Mouse (Mus musculus) heart, adult 2 months (tissue): ENCODE measurements around the gene Endou.

Experiments used
- CTCF ChIP-seq: fragments of 200-600 bp; IDR thresholded peaks from 2 replicates; pipeline ENCODE4 v1.8.1; 2022; ENCODE audit warnings: antibody characterized with exemption, mild to moderate bottlenecking, moderate library complexity
- POLR2A ChIP-seq: fragments of 200-500 bp; IDR thresholded peaks from 2 replicates; pipeline ENCODE4 v1.6.1; 2011; ENCODE audit warnings: mild to moderate bottlenecking, low read depth, low read length, control low read depth; ENCODE audit not compliant: insufficient read depth

GRCm38 (mm10) chr15:97773108-97773507 lies 42.0 kb upstream of the Endou start:
- TF ChIP-seq CTCF = no peak
- TF ChIP-seq POLR2A = no peak
